Mouse (Mus musculus): ENCODE results near the gene Ccdc62. TPM values are rescaled to one million over a fixed set of nuclear protein-coding genes. Genes with fewer than 3 reads are reported as not detected.

Ccdc62 gene
- 4.6 and 6.0 TPM in 2 replicates for polyA plus RNA-seq (2015; fragmentation: Nextera tagmentation; extraction: Ambion mirVana)

GRCm38 (mm10) chr5:123930508-123930989 lies at the start of gene Ccdc62:
TSS of gene Ccdc62 (plus strand) at chr5:123930679.

GRCm38 (mm10) chr5:123906976-123907630 lies 23.4 kb upstream of the Ccdc62 start, which contains the start of gene Denr:
TSS of gene Denr (plus strand) at chr5:123907175.

GRCm38 (mm10) chr5:123927118-123927517 lies 3.4 kb upstream of the Ccdc62 start, which contains the start of gene Gm43518:
TSS of gene Gm43518 (plus strand) at chr5:123927418.

GRCm38 (mm10) chr5:123973299-123974178 lies 43.1 kb downstream of the Ccdc62 start, which contains the start of gene Hip1r:
TSS of gene Hip1r (plus strand) at chr5:123973628.

Small RNA genes within 50 kb of the gene (microRNA-seq; reads per million reads assigned to microRNA genes)
- gene Mir7032, result 2.5 reads per million

Other genes with a start within 250 kb of the Ccdc62 start
- gene Clip1, start 246.1 kb upstream of the Ccdc62 start, polyA plus RNA-seq (2015; fragmentation: Nextera tagmentation; extraction: Ambion mirVana), result 41.6 and 53.8 TPM in 2 replicates
- gene Zcchc8, start 209.6 kb upstream of the Ccdc62 start, polyA plus RNA-seq (2015; fragmentation: Nextera tagmentation; extraction: Ambion mirVana), result 23.0 and 34.2 TPM in 2 replicates
- 56.9 and 68.2 TPM in 2 replicates for gene Rsrc2, start 181.3 kb upstream of the Ccdc62 start, polyA plus RNA-seq (2015; fragmentation: Nextera tagmentation; extraction: Ambion mirVana)
- gene Kntc1, start 181.0 kb upstream of the Ccdc62 start, polyA plus RNA-seq (2015; fragmentation: Nextera tagmentation; extraction: Ambion mirVana), result 8.0 and 12.9 TPM in 2 replicates
- 1.6 and 5.8 TPM in 2 replicates for gene Hcar2, start 65.2 kb upstream of the Ccdc62 start, polyA plus RNA-seq (2015; fragmentation: Nextera tagmentation; extraction: Ambion mirVana)
- gene Hcar1, start 50.7 kb upstream of the Ccdc62 start, polyA plus RNA-seq (2015; fragmentation: Nextera tagmentation; extraction: Ambion mirVana), result 4.4 and 5.1 TPM in 2 replicates
- 77.7 and 104 TPM in 2 replicates for gene Denr, start 23.5 kb upstream of the Ccdc62 start, polyA plus RNA-seq (2015; fragmentation: Nextera tagmentation; extraction: Ambion mirVana)
- gene Gm43518, start 3.3 kb upstream of the Ccdc62 start, polyA plus RNA-seq (2015; fragmentation: Nextera tagmentation; extraction: Ambion mirVana), result 1.1 and 1.9 TPM in 2 replicates
- gene Hip1r, start 42.9 kb downstream of the Ccdc62 start, polyA plus RNA-seq (2015; fragmentation: Nextera tagmentation; extraction: Ambion mirVana), result 52.0 and 72.7 TPM in 2 replicates
- 35.9 and 39.0 TPM in 2 replicates for gene Vps37b, start 101.6 kb downstream of the Ccdc62 start, polyA plus RNA-seq (2015; fragmentation: Nextera tagmentation; extraction: Ambion mirVana)
- 1.5 and 1.6 TPM in 2 replicates for gene Abcb9, start 165.1 kb downstream of the Ccdc62 start, polyA plus RNA-seq (2015; fragmentation: Nextera tagmentation; extraction: Ambion mirVana)
- 16.7 and 17.0 TPM in 2 replicates for gene Ogfod2, start 181.6 kb downstream of the Ccdc62 start, polyA plus RNA-seq (2015; fragmentation: Nextera tagmentation; extraction: Ambion mirVana)
- 75.0 and 80.1 TPM in 2 replicates for gene Arl6ip4, start 185.4 kb downstream of the Ccdc62 start, polyA plus RNA-seq (2015; fragmentation: Nextera tagmentation; extraction: Ambion mirVana)

Measured in urinary bladder, postnatal 0 days (tissue).